Mouse (Mus musculus) frontal cortex, postnatal 36 days (tissue): ENCODE measurements at regions not wholly inside any gene's neighbourhood (a gene's known extent, or its start where the extent isn't known, plus 50 kb on each side); places are given as distances from the start of the nearest gene placed in this dataset.

Experiments used
- DNase-seq, 2 experiments: peaks; one replicate each; pipeline ENCODE4 v3.0.0; 2022; ENCODE audit warnings: low spot score in 2 of 2

DNA sequence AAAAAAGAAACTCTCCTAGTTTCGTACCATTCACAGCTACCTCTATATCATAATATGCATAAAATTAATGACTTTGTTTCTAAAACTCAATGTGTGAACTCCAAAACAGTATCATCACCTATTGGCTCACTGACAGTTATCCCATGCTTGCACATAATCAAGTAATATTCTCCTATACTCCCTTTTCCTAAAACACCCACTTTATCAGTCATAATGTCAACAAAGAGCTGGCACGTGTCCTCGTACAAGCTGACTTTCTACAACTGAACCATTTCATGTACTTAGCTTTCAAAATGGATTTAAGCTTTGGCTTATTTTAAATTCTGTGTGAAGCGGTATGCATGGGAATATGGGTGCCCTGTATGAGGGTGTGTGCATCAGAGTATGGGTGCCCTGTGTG, 58.0 kb upstream of the Golim4 start:
- no peak for DNase-seq

DNA sequence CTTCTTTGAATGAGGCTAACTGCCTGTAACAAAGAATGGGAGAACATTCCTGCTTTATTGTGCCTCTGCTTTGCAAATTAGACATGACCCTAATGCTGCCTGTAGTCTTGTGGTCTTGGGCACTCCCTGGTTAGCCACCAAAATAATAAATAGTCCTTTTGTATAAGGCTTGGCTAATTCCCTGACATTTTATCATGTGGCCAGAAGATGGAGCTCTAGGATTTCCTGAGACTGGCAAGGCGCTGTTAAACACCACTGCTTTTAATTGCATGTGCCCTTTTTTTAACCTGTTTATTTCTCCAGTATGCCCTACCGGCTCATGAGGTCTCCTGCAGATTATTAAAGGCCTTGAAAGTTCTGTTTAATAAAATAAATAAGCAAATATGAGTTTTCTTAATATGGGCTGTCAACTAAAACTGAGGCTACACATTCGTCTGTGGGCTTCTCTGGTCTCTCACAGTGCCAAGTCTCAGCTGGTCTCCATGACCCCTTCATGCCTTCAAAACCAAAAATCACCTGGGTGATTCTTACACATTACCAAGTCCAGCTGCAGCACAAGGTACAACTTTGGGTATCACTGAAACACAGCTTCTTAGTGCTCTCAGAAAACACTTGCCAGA, 51.9 kb upstream of the Golim4 start:
- DNase-seq: peak in 1 of 2 experiments; percentile 58
